17 mouse cellular contexts compared by ENCODE assay signal in the genomic region with DNA sequence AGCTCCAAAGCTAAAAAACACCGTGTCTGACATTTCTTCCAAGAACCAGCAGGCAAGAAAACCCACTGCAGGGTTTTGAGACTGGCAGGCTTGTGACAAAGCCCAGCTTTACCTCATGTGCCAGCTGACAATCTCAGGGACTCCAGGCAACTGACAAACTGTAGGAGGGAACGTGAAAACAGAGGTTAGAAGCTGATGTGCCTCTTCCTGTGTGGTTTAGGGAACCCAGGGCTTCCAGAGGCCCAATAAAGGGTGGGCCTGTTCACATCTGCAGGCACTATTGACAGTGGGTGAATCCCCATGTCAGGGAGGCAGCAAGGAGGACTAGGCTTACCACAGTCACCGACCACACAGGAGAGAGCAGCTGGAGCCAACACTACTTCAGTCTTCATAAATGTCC.
A peak's percentile ranks its signal among the peaks of the same experiment; 100 is the strongest.
DNase-seq lines count a peak whose midpoint lies in the region; ATAC-seq and TF ChIP-seq lines count a peak whose summit lies in the region.
"Had no signal": no experiment of that assay in that cellular context is flagged by ENCODE, and none has a peak within 500 bp of the region (broad histone marks: within the 10 kb centered on the region; RNA-seq: fewer than 3 reads in every experiment).

No protein-coding gene starts in this region.

- peak; percentile 8 for DNase-seq in midbrain, postnatal 0 days (ENCODE audit: low spot score)
- DNase-seq in kidney, adult 18-20 months: no peak
- no peak for DNase-seq in left cerebral cortex, adult 18-20 months (ENCODE audit: low spot score in 2 of 2)
- DNase-seq: cerebellum, adult 18-20 months; gastrocnemius, postnatal 25 days; kidney, postnatal 4 days; layer of hippocampus, postnatal 36 days; lung, adult 2 months had no signal

- WGBS in midbrain, postnatal 0 days: 52% methylated on average over 3 of the region's 3 CpGs
- WGBS in midbrain, embryonic 13.5 days: 75% methylated on average over 3 of the region's 3 CpGs
- 30% methylated on average over 3 of the region's 3 CpGs for WGBS in embryonic facial prominence, embryonic 12.5 days

- no peak overlapping the region for H3K4me2 ChIP-seq in midbrain, postnatal 0 days (ENCODE audit: low read depth, low read length, poor library complexity, severe bottlenecking)
- no peak overlapping the region for H3K4me2 ChIP-seq in midbrain, embryonic 13.5 days (replicated peaks)
- H3K4me2 ChIP-seq in embryonic facial prominence, embryonic 12.5 days (replicated peaks): no peak overlapping the region
- H3K4me2 ChIP-seq: heart, embryonic 13.5 days had no signal

- H3K9ac ChIP-seq in midbrain, postnatal 0 days (replicated peaks; ENCODE audit: low read length, poor library complexity, severe bottlenecking): no peak overlapping the region
- no peak overlapping the region for H3K9ac ChIP-seq in midbrain, embryonic 13.5 days (replicated peaks)
- no peak overlapping the region for H3K9ac ChIP-seq in embryonic facial prominence, embryonic 12.5 days
- H3K9ac ChIP-seq: heart, embryonic 13.5 days had no signal

- no peak overlapping the region for H3K4me3 ChIP-seq in midbrain, postnatal 0 days (ENCODE audit: low read depth, low read length)
- no peak overlapping the region for H3K4me3 ChIP-seq in midbrain, embryonic 13.5 days (replicated peaks)
- no peak overlapping the region for H3K4me3 ChIP-seq in embryonic facial prominence, embryonic 12.5 days
- H3K4me3 ChIP-seq: heart, embryonic 13.5 days had no signal

- no peak overlapping the region for H3K27ac ChIP-seq in midbrain, postnatal 0 days (ENCODE audit: low read depth, low read length)
- H3K27ac ChIP-seq in midbrain, embryonic 13.5 days: no peak overlapping the region
- peak overlapping the region; percentile 72 for H3K27ac ChIP-seq in embryonic facial prominence, embryonic 12.5 days
- H3K27ac ChIP-seq: heart, embryonic 13.5 days; macrophage; stomach, postnatal 0 days had no signal

- no peaks in the 10 kb centered on the region for H3K9me3 ChIP-seq in midbrain, postnatal 0 days (ENCODE audit: low read length)
- H3K9me3 ChIP-seq in midbrain, embryonic 13.5 days: no peaks in the 10 kb centered on the region
- no peaks in the 10 kb centered on the region for H3K9me3 ChIP-seq in embryonic facial prominence, embryonic 12.5 days
- H3K9me3 ChIP-seq: heart, embryonic 13.5 days had no signal

- no peaks in the 10 kb centered on the region for H3K27me3 ChIP-seq in midbrain, postnatal 0 days (ENCODE audit: insufficient read depth, low read length)
- H3K27me3 ChIP-seq in midbrain, embryonic 13.5 days: no peaks in the 10 kb centered on the region
- 0 out of 2 replicates have a peak, but pooled peaks cover 4% of the 10 kb centered on the region for H3K27me3 ChIP-seq in embryonic facial prominence, embryonic 12.5 days
- H3K27me3 ChIP-seq: heart, embryonic 13.5 days had no signal

- no peaks in the 10 kb centered on the region for H3K36me3 ChIP-seq in midbrain, postnatal 0 days (ENCODE audit: insufficient read depth, low read length)
- no peaks in the 10 kb centered on the region for H3K36me3 ChIP-seq in midbrain, embryonic 13.5 days
- no peaks in the 10 kb centered on the region for H3K36me3 ChIP-seq in embryonic facial prominence, embryonic 12.5 days
- H3K36me3 ChIP-seq: heart, embryonic 13.5 days had no signal

- no peak for ATAC-seq in midbrain, postnatal 0 days (ENCODE audit: low FRiP score)
- no peak for ATAC-seq in midbrain, embryonic 13.5 days
- ATAC-seq in embryonic facial prominence, embryonic 12.5 days (ENCODE audit: insufficient number of reproducible peaks, insufficient read depth, low FRiP score, low TSS enrichment): no peak
- peak; percentile 73 for ATAC-seq in megakaryocyte progenitor cell, adult 5-6 weeks (replicated peaks; ENCODE audit: poor library complexity)
- no peak for ATAC-seq in erythroblast, adult 5-6 weeks (replicated peaks; ENCODE audit: low FRiP score, poor library complexity, severe bottlenecking)
- ATAC-seq: intestine, embryonic 16.5 days; midbrain, embryonic 16.5 days had no signal

- no peaks in the 10 kb centered on the region for H3K4me1 ChIP-seq in midbrain, postnatal 0 days (ENCODE audit: insufficient read depth, low read length)
- H3K4me1 ChIP-seq in midbrain, embryonic 13.5 days (replicated peaks): no peaks in the 10 kb centered on the region
- H3K4me1 ChIP-seq in embryonic facial prominence, embryonic 12.5 days: peaks cover 5% of the 10 kb centered on the region; the same call in 1 of the 2 replicates
- H3K4me1 ChIP-seq: heart, embryonic 13.5 days had no signal

- TF ChIP-seq CTCF in midbrain, postnatal 0 days (IDR thresholded peaks at IDR 0.05): no peak
